Mouse (Mus musculus) liver (tissue): Measurements from ENCODE around the gene Syt8.

Source experiments
- DNase-seq: peaks from one replicate; pipeline ENCODE4 v3.0.0-alpha.2; 2020; ENCODE audit warnings: mixed read lengths

The Syt8 gene

GRCm38 (mm10) chr7:142409603-142410002 is 25.0 kb upstream of the Syt8 start:
- no peak for DNase-seq

DNA sequence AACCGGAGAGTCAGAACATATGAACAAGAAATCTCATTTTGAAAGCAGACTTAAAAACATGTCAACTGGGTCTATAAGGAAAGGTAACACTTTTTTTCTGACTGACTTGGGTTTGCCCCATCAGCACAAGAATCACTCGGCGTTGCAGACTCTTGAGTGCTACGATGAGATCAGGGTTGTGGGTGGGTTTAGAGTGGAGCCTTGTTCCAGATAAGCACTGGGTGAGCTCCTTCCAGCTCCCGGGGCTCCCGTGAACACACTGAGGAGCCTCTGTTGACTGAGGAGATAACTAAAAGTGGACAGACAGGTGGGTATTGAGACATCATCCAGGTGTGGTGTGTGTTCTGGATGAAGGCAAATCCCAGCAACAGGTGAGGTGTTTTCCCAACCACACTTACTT is 21.4 kb upstream of the Syt8 start:
- DNase-seq: peak; percentile 56

GRCm38 (mm10) chr7:142415314-142415713 is 19.3 kb upstream of the Syt8 start:
- no peak for DNase-seq

- no peak for DNase-seq
Measured at GRCm38 (mm10) chr7:142416225-142416624, 18.4 kb upstream of the Syt8 start.

GRCm38 (mm10) chr7:142418027-142418426 is 16.6 kb upstream of the Syt8 start:
- no peak for DNase-seq

DNA sequence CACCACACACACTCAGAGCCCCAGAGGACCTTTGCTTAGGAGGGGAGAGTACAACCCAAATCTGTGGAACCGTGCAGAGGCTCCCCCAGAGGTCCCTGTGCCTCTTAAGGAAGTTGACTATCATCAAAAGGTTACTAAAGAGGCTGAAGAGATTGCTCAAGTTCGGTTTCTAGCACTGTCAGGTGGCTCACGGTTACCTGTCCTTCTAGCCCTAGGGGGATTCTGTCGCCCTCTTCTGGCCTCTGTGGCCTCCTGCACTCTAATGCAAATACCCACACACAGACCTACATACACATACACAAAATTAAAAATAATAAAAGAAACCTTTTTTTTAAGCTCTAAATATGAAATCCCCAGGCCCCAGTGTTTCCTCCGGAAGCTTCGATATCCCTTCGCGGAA is 16.0 kb upstream of the Syt8 start:
- no peak for DNase-seq

DNA sequence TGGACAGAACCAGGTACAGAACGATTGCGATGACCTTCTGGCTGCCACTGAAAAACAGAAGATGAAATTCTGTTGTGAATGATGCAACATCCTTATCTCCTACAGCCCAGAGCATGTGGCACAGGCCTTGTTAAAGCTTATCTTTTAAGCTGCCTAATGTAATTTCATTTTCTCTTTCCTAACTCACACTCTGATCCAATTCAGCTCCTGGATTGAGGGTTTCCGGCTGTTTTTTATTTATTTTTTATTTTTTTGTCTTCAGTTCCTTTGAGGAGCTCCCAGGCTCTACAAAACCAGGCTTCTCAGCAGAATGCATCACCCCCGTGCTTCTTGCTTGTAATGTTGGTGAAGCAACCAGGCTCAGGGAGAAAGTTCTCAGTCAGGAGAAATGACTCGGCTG is 14.8 kb upstream of the Syt8 start:
- peak; percentile 59 for DNase-seq

DNA sequence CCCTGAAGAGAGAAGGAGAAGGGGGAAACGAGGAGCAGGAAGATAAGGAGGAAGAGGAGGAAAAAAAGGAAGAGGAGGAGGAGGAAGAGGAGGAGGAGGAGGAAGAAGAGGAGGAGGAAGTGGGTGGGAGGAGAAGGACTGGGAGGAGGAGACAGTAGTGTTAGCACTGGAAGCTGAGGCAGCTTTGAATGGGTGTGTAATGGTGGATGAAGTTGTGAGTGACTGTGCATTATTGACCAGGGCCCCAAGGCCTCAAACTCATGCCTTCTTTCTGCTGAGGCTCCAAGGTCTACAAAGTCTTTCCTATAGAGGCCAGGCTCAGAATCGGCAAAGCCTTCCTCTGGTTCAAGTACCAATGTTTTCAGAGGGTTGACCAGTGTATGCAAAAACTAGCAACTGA is 12.8 kb upstream of the Syt8 start:
- peak; percentile 47 for DNase-seq

DNA sequence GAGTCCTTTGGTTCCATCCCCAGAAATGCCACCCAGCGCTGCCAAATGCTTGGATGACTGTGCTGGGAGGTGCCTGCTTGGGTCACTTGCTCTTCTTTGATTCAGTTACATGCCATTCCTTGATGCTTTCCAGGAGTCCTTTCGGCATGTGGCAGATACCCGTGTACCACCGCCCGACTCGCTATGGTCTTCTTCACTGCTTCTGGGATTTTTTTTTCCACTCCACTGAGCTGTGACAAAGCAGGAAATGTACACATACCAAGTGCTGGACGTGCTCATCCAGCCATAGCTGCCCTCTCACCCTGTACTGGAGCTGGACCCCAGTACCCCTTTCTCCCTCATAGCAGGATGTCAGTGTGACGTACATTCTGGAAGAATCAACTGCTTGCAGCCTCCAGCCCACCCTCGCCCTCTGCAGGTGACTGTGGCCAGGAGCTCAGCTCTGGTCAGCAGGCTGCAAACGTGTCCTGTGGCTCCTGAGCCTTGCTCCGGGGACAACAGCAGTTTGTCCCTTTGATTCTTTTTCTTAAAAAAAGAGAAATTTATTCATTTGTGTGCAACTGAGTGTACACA is 8.9 kb upstream of the Syt8 start:
- peak; percentile 34 for DNase-seq

DNA sequence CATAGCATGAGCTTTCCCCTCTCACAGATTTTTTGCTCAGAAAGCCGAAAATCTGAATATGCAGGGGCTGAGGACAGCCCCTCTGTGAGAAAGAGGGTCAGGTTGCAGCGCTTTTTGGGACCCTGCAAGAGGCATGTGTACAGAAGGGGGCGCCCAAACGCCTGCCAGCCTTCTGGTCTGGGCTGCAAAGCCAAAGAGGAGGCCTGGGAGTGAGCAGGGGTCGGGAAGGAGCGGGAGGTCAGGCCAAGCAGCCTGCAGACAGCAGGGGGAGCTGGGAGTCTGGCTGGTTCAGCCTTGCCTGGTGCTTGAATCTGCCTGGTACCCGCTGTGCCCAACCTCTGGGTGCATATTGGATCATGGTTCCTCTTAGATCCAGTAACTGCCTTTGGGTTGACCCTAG is 6.4 kb upstream of the Syt8 start:
- DNase-seq: peak; percentile 71

DNA sequence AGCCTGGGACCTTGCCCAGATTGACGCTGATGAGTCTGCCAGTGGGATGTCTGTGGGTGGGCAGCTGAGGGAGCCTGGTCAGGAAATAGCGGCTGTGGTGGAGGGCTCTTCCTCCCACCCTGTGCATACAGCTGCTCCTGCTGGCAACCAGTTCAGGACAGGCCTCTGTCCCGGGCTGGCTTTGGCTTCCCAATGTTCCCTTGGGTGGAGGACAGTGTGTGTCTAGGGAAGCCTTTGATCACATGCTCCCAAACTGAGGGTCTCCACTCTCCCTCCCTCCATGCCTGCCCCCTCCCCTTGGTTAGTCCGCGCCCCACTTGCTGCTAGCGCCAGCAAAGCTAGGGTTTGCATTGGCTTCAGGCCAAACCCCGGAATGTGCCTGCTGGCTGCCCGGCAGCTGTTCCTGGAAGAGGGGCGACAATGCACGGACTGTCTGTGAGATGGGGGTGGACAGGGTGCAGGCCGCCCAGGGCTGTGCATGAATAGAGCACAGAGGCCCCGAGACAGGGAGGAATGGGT is 4.4 kb upstream of the Syt8 start:
- peak; percentile 49 for DNase-seq

DNA sequence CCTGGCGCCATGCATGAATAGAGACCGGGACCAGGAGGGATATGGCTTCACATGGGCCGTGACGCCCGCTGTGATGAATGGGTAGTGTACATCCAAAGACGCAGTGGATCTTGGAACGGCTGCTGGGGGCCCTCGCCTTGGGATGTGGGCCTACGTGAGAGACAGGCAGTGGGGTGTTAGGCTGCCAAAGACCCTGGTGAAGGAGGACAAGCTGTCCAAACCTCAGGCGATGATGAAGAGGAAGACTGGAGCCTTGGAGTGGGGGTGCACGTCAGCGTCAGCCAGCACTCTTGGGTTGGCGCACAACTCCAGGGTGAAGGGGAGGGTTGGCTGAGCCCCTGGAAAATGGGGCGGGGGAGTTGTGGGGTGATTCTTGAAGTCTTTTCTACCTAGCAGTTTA is 3.5 kb upstream of the Syt8 start:
- no peak for DNase-seq

GRCm38 (mm10) chr7:142433623-142434022 is 1.0 kb upstream of the Syt8 start:
- DNase-seq: no peak

DNA sequence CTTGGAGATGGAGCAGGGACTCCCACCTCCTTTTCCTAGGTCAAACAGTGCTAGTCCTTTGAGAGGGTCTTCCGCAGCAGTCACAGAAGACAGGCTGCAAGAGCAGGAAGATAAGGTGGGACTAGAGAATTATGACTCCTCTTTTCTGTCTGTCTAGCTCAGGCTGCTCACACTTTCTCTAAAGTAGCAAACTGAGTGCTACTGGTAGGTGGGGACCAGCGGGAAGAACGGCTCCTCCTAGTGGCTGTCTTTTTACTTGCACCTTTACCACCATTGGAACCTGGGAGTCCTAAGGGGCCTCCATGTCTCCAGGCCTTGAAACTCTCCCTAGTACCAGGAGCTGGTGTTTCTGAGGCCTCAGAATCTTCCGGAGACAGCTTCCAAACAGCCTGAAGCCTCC is 874 bp downstream of the Syt8 start:
- peak; percentile 64 for DNase-seq

- DNase-seq: no peak
Measured at GRCm38 (mm10) chr7:142437324-142437723, 2.7 kb downstream of the Syt8 start.

DNA sequence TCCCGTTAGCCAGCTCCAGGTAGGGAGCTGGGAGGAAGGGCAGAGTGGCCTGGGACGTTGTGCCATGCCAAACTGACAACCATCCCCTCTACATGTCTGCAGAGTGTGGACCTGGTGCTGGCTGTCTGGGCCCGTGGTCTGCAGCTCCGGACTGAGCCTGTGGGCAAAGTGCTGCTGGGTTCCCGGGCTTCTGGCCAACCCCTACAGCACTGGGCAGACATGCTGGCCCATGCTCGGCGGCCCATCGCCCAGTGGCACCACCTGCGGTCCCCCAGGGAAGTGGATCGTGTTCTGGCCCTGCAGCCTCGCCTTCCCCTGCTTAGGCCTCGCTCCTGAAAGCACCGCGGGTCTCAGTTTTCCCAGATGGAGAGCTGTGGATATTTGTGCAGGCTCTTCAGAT is 5.3 kb downstream of the Syt8 start:
- DNase-seq: no peak

DNA sequence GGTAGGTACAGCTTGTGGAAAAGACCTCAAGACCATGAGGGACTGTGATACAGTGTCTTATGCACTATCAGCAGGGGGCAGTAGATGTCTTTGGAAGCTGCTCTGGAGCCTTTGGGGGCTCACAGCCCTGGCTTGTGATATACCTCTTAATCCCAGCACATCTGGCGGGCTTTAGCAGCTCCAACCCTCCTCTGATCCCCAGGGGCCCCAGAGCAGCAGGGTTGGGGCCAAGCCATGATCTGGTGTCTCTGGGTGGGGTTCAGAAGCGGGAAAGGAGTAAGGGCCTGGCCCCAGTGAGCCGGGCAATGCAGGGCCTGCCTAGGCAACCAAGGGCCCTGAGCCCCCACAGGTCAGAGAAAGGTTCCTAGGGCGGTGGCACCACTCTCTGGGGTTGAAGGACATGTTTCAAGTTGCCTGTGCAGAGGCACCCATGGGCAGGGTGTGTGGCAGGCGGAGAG is 6.0 kb downstream of the Syt8 start:
- DNase-seq: peak; percentile 46

DNA sequence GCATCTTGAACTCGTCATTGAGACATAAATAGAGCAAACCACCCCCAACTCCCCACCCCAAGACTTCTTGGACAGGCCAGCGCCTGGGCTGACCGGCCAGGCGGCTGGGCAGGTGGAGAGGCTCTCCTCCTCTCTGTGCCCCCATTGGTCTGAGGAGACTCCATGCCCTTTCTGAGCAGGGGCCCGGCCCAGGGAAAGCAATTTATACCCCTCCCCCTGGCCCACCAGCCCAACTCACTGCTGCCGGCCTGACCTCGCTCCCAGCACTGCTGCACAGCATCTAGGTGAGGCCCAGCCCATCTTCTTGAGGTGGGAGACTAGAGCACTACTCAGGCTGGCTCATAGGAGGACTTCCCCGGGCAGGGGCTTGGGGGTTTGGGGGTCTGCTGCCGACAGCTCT is 6.9 kb downstream of the Syt8 start, which contains the start of gene Tnni2:
Tnni2 (plus strand) TSS at position 224 of the 400 bp plus-strand sequence.
- DNase-seq: no peak

GRCm38 (mm10) chr7:142442081-142442907 is 7.6 kb downstream of the Syt8 start:
- no peak for DNase-seq

DNA sequence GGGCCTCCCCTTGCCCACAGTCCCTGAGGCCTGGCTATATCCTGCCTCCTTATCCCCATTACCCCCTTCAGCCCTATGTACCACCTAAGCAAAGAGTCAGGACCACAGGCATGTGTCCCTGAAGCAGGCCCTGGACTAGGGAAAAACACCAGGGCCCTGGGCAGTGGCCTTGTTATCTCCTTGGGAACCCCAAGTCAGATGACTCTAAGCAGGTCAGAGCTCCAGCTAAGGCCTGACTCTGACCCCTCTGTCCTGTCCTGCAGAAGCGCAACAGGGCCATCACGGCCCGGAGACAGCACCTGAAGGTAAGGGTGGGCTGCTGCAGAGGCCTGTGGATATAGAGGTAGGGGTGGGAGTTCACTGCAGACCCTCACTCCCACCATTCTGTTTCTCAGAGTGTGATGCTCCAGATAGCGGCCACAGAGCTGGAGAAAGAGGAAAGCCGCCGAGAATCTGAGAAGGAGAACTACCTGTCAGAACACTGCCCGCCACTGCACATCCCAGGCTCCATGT is 8.3 kb downstream of the Syt8 start:
- DNase-seq: no peak

DNA sequence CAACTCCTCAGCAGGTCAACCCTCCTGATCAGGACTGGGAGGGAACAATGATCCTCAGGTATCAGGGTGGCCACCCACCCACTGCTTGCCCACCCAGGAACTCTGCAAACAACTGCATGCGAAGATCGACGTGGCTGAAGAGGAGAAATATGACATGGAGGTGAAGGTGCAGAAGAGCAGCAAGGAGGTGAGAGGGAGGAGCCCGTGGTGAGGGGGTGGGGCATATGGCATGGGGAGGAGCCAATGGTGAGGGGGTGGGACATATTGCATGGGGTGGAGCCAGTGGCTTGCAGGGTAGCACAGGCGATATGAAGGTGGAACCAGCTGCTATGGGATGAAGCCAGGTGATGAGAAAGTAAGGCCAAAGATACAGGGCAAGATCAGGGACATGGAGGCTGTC is 8.8 kb downstream of the Syt8 start:
- DNase-seq: no peak

DNA sequence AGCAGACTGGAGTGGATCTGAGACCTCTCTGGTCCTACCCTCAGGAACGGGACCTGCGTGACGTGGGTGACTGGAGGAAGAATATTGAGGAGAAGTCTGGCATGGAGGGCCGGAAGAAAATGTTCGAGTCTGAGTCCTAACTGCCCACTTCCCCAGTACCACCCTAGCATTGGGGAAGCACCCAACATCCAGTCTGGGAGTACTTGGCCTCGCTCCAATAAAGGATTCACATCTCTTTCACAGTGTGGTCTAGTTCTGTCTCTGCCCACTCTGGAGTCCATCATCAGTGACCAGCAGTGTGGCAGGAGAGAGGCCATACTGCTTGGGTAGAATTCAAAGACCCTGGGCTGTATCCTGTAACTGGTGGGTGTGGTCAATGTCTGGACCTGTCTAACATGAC is 9.5 kb downstream of the Syt8 start:
- no peak for DNase-seq

GRCm38 (mm10) chr7:142445324-142445723 is 10.7 kb downstream of the Syt8 start:
- DNase-seq: no peak

DNA sequence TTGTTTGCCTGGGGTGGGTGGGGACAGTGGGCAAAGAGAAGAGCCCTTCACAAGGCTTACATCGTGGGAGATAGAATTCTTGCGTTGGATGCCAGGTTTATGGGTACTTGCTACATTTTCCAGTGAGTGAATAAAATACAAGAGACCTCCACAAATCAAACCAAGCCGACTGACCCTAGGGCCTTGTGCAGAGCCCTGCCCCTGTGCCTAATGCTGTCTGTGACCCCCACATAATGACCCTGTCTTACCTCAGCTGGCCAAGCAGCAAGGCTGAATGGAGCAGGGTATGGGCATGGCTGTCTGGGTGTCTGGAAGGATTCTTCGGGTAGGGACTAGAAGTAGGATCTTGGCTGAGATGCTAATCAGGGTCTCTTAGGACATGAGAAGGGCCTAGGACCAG is 11.6 kb downstream of the Syt8 start:
- no peak for DNase-seq
